Mouse (Mus musculus): ENCODE data around the gene Gbe1. TPM values are rescaled to one million over a fixed set of nuclear protein-coding genes. Genes with fewer than 3 reads are reported as not detected.

Gbe1 gene
- polyA plus RNA-seq, 1 experiment, result 5.1 TPM

- WGBS, result 89% methylated on average over 11 of the region's 11 CpGs
- Histone ChIP-seq H3K4me3 (ENCODE audit: extremely low read depth, insufficient read depth, insufficient read length) (no peak overlapping the region), H3K36me3 (ENCODE audit: control insufficient read depth, insufficient read depth, low read length) (no peaks in the 10 kb centered on the region), H3K27me3 (ENCODE audit: control insufficient read depth, insufficient read depth, low read length) (no peaks in the 10 kb centered on the region), H3K4me1 (ENCODE audit: control insufficient read depth, insufficient read depth, insufficient read length) (0 out of 2 replicates have a peak, but pooled peaks cover 3% of the 10 kb centered on the region), H3K27ac (ENCODE audit: insufficient read depth, low read length) (no peak overlapping the region)
- no peak for TF ChIP-seq POLR2A (IDR thresholded peaks at IDR 0.05; ENCODE audit: low read depth, low read length)
- TF ChIP-seq CTCF (IDR thresholded peaks at IDR 0.05; ENCODE audit: extremely low read depth, insufficient read depth, insufficient read length, insufficient replicate concordance), result no peak
- DNase-seq (ENCODE audit: low read depth in 1 of 2, low spot score in 2 of 2), result no peak
Observed at GRCm38 (mm10) chr16:70351641-70352280, 38.0 kb downstream of the Gbe1 start.

- no peak for DNase-seq (ENCODE audit: low read depth in 1 of 2, low spot score in 2 of 2)
- 0 out of 2 replicates have a peak, but pooled peaks cover 3% of the 10 kb centered on the region for H3K4me1 ChIP-seq (ENCODE audit: control insufficient read depth, insufficient read depth, insufficient read length)
- H3K36me3 ChIP-seq (ENCODE audit: control insufficient read depth, insufficient read depth, low read length), result no peaks in the 10 kb centered on the region
- TF ChIP-seq POLR2A (IDR thresholded peaks at IDR 0.05; ENCODE audit: low read depth, low read length), result no peak
- TF ChIP-seq CTCF (IDR thresholded peaks at IDR 0.05; ENCODE audit: extremely low read depth, insufficient read depth, insufficient read length, insufficient replicate concordance), result no peak
- H3K27ac ChIP-seq (ENCODE audit: insufficient read depth, low read length), result no peak overlapping the region
- no peaks in the 10 kb centered on the region for H3K27me3 ChIP-seq (ENCODE audit: control insufficient read depth, insufficient read depth, low read length)
- H3K4me3 ChIP-seq (ENCODE audit: extremely low read depth, insufficient read depth, insufficient read length), result no peak overlapping the region
- 75% methylated on average over 3 of the region's 3 CpGs for WGBS
Observed at GRCm38 (mm10) chr16:70352571-70352970, 38.8 kb downstream of the Gbe1 start.

- TF ChIP-seq CTCF (IDR thresholded peaks at IDR 0.05; ENCODE audit: extremely low read depth, insufficient read depth, insufficient read length, insufficient replicate concordance), result no peak
- WGBS, result 45% methylated on average over 2 of the region's 2 CpGs
- Histone ChIP-seq H3K27ac (ENCODE audit: insufficient read depth, low read length) (no peak overlapping the region), H3K4me3 (ENCODE audit: extremely low read depth, insufficient read depth, insufficient read length) (no peak overlapping the region), H3K36me3 (ENCODE audit: control insufficient read depth, insufficient read depth, low read length) (no peaks in the 10 kb centered on the region), H3K4me1 (ENCODE audit: control insufficient read depth, insufficient read depth, insufficient read length) (0 out of 2 replicates have a peak, but pooled peaks cover 3% of the 10 kb centered on the region), H3K27me3 (ENCODE audit: control insufficient read depth, insufficient read depth, low read length) (no peaks in the 10 kb centered on the region)
- DNase-seq (ENCODE audit: low read depth in 1 of 2, low spot score in 2 of 2), result no peak
Observed at GRCm38 (mm10) chr16:70353058-70353457, 39.3 kb downstream of the Gbe1 start.

- Histone ChIP-seq H3K27me3 (ENCODE audit: control insufficient read depth, insufficient read depth, low read length) (no peaks in the 10 kb centered on the region), H3K4me3 (ENCODE audit: extremely low read depth, insufficient read depth, insufficient read length) (no peak overlapping the region), H3K36me3 (ENCODE audit: control insufficient read depth, insufficient read depth, low read length) (no peaks in the 10 kb centered on the region), H3K4me1 (ENCODE audit: control insufficient read depth, insufficient read depth, insufficient read length) (no peaks in the 10 kb centered on the region), H3K27ac (ENCODE audit: insufficient read depth, low read length) (no peak overlapping the region)
- 93% methylated on average over 6 of the region's 6 CpGs for WGBS
- TF ChIP-seq CTCF (IDR thresholded peaks at IDR 0.05; ENCODE audit: extremely low read depth, insufficient read depth, insufficient read length, insufficient replicate concordance), result no peak
- no peak for TF ChIP-seq POLR2A (IDR thresholded peaks at IDR 0.05; ENCODE audit: low read depth, low read length)
- DNase-seq (ENCODE audit: low read depth in 1 of 2, low spot score in 2 of 2), result no peak
Observed at GRCm38 (mm10) chr16:70358326-70358725, 44.6 kb downstream of the Gbe1 start.

GRCm38 (mm10) chr16:70365229-70365628, 51.5 kb downstream of the Gbe1 start:
- no peaks in the 10 kb centered on the region for H3K4me1 ChIP-seq (ENCODE audit: control insufficient read depth, insufficient read depth, insufficient read length)
- H3K4me3 ChIP-seq (ENCODE audit: extremely low read depth, insufficient read depth, insufficient read length), result no peak overlapping the region
- 55% methylated on average over 3 of the region's 3 CpGs for WGBS
- H3K27ac ChIP-seq (ENCODE audit: insufficient read depth, low read length), result no peak overlapping the region
- no peak for TF ChIP-seq CTCF (IDR thresholded peaks at IDR 0.05; ENCODE audit: extremely low read depth, insufficient read depth, insufficient read length, insufficient replicate concordance)
- TF ChIP-seq POLR2A (IDR thresholded peaks at IDR 0.05; ENCODE audit: low read depth, low read length), result no peak
- no peaks in the 10 kb centered on the region for H3K36me3 ChIP-seq (ENCODE audit: control insufficient read depth, insufficient read depth, low read length)
- no peaks in the 10 kb centered on the region for H3K27me3 ChIP-seq (ENCODE audit: control insufficient read depth, insufficient read depth, low read length)
- no peak for DNase-seq (ENCODE audit: low read depth in 1 of 2, low spot score in 2 of 2)

GRCm38 (mm10) chr16:70381045-70381444, 67.3 kb downstream of the Gbe1 start:
- no peak for TF ChIP-seq POLR2A (IDR thresholded peaks at IDR 0.05; ENCODE audit: low read depth, low read length)
- TF ChIP-seq CTCF (IDR thresholded peaks at IDR 0.05; ENCODE audit: extremely low read depth, insufficient read depth, insufficient read length, insufficient replicate concordance), result no peak
- no peak overlapping the region for H3K27ac ChIP-seq (ENCODE audit: insufficient read depth, low read length)
- DNase-seq (ENCODE audit: low read depth in 1 of 2, low spot score in 2 of 2), result no peak
- H3K4me3 ChIP-seq (ENCODE audit: extremely low read depth, insufficient read depth, insufficient read length), result no peak overlapping the region
- WGBS, result 95% methylated on average over 2 of the region's 2 CpGs
- H3K36me3 ChIP-seq (ENCODE audit: control insufficient read depth, insufficient read depth, low read length), result no peaks in the 10 kb centered on the region
- no peaks in the 10 kb centered on the region for H3K4me1 ChIP-seq (ENCODE audit: control insufficient read depth, insufficient read depth, insufficient read length)
- no peaks in the 10 kb centered on the region for H3K27me3 ChIP-seq (ENCODE audit: control insufficient read depth, insufficient read depth, low read length)

- no peak for DNase-seq (ENCODE audit: low read depth in 1 of 2, low spot score in 2 of 2)
- no peaks in the 10 kb centered on the region for H3K36me3 ChIP-seq (ENCODE audit: control insufficient read depth, insufficient read depth, low read length)
- TF ChIP-seq CTCF (IDR thresholded peaks at IDR 0.05; ENCODE audit: extremely low read depth, insufficient read depth, insufficient read length, insufficient replicate concordance), result no peak
- TF ChIP-seq POLR2A (IDR thresholded peaks at IDR 0.05; ENCODE audit: low read depth, low read length), result no peak
- H3K4me3 ChIP-seq (ENCODE audit: extremely low read depth, insufficient read depth, insufficient read length), result no peak overlapping the region
- no peak overlapping the region for H3K27ac ChIP-seq (ENCODE audit: insufficient read depth, low read length)
- H3K27me3 ChIP-seq (ENCODE audit: control insufficient read depth, insufficient read depth, low read length), result no peaks in the 10 kb centered on the region
- no peaks in the 10 kb centered on the region for H3K4me1 ChIP-seq (ENCODE audit: control insufficient read depth, insufficient read depth, insufficient read length)
- WGBS, result 57% methylated on average over 1 of the region's 1 CpGs
Observed at GRCm38 (mm10) chr16:70385494-70385893, 71.7 kb downstream of the Gbe1 start.
